ENCODE assay signal across 12 mouse cellular contexts in the genomic region with DNA sequence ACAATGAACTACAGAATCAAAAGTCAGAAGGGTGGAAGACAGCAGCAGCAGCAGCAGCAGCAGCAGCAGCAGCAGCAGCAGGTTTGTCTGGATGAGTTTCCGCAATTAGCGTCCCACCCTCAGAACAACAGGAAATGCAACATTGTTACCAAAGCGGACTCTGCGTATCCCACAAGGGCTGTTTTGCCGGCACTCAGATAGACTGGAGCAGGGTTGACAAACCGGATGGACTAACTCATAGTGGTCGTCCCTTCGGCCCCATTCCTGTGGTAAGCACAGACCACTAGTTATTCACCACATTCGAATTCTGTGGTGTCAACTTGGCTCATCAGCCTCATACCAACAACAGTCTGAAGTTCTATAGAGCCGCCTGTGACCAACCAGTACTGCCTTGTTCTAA. TPM values are rescaled to one million over a fixed set of nuclear protein-coding genes. Genes with fewer than 3 reads are reported as not detected.
DNase-seq lines count a peak whose midpoint lies in the region; ATAC-seq lines count a peak whose summit lies in the region.
"Had no signal": no experiment of that assay in that cellular context is flagged by ENCODE, and none has a peak within 500 bp of the region (broad histone marks: within the 10 kb centered on the region; RNA-seq: fewer than 3 reads in every experiment).

No protein-coding gene starts in this region.

- no peak overlapping the region for H3K27ac ChIP-seq in heart, embryonic 14.5 days (replicated peaks in 1 of 2; ENCODE audit: control insufficient read depth in 1 of 2, insufficient read depth in 1 of 2, low read depth in 2 of 2, low read length in 2 of 2)
- no peak overlapping the region for H3K27ac ChIP-seq in heart, embryonic 11.5 days (ENCODE audit: low read depth, low read length)
- H3K27ac ChIP-seq in liver, embryonic 16.5 days (ENCODE audit: low read length): peak overlapping the region; percentile 56; the same call in 1 of the 2 replicates
- H3K27ac ChIP-seq: hindbrain, embryonic 14.5 days; midbrain, embryonic 10.5 days had no signal

- intact Hi-C loops in left cerebral cortex, postnatal 25 days (cut with DNase I): no loop called here

- no peak overlapping the region for H3K9ac ChIP-seq in heart, embryonic 14.5 days (ENCODE audit: low read length)
- no peak overlapping the region for H3K9ac ChIP-seq in heart, embryonic 11.5 days (ENCODE audit: low read depth, low read length)
- H3K9ac ChIP-seq in liver, embryonic 16.5 days (ENCODE audit: low read depth, low read length): no peak overlapping the region
- H3K9ac ChIP-seq: hindbrain, embryonic 14.5 days had no signal

- ATAC-seq in heart, embryonic 14.5 days (ENCODE audit: insufficient number of reproducible peaks, insufficient read depth, low FRiP score, low read depth): no peak
- no peak for ATAC-seq in heart, embryonic 11.5 days (replicated peaks; ENCODE audit: insufficient number of reproducible peaks, low FRiP score, low TSS enrichment)
- ATAC-seq in liver, embryonic 16.5 days (ENCODE audit: low read depth): no peak

- H3K4me1 ChIP-seq in heart, embryonic 14.5 days (ENCODE audit: control insufficient read depth in 2 of 2, insufficient read depth in 2 of 2, low read length in 2 of 2): peaks cover 2 to 32% of the 10 kb centered on the region in 2 experiments
- H3K4me1 ChIP-seq in heart, embryonic 11.5 days (ENCODE audit: control insufficient read depth, insufficient read depth, low read length): peaks cover 13% of the 10 kb centered on the region
- H3K4me1 ChIP-seq in liver, embryonic 16.5 days (ENCODE audit: control insufficient read depth, low read depth, low read length): peaks cover 5% of the 10 kb centered on the region

- H3K4me3 ChIP-seq in heart, embryonic 14.5 days (ENCODE audit: control insufficient read depth in 1 of 2, insufficient read depth in 1 of 2, low read depth in 1 of 2, low read length in 2 of 2): no peak overlapping the region
- no peak overlapping the region for H3K4me3 ChIP-seq in heart, embryonic 11.5 days (ENCODE audit: low read depth, low read length)
- no peak overlapping the region for H3K4me3 ChIP-seq in liver, embryonic 16.5 days (ENCODE audit: low read depth, low read length)
- H3K4me3 ChIP-seq: midbrain, embryonic 10.5 days had no signal

- peak; percentile 9 for DNase-seq in thymus, postnatal 14 days
- DNase-seq in thymus, postnatal 4 days: no peak
- no peak for DNase-seq in cerebellum, postnatal 25 days
- no peak for DNase-seq in cerebellum, postnatal 36 days
- DNase-seq in left cerebral cortex, postnatal 25 days (ENCODE audit: low spot score in 2 of 2): no peak
- DNase-seq: adrenal gland, postnatal 14 days; right cerebral cortex, adult 18-20 months had no signal

- no peaks in the 10 kb centered on the region for H3K9me3 ChIP-seq in heart, embryonic 14.5 days (ENCODE audit: control insufficient read depth, low read length)
- H3K9me3 ChIP-seq in heart, embryonic 11.5 days (replicated peaks; ENCODE audit: control insufficient read depth, low read length): no peaks in the 10 kb centered on the region
- no peaks in the 10 kb centered on the region for H3K9me3 ChIP-seq in liver, embryonic 16.5 days (replicated peaks; ENCODE audit: control insufficient read depth, low read length)

- H3K27me3 ChIP-seq in heart, embryonic 14.5 days (ENCODE audit: control insufficient read depth, insufficient read depth, low read length): no peaks in the 10 kb centered on the region
- no peaks in the 10 kb centered on the region for H3K27me3 ChIP-seq in heart, embryonic 11.5 days (ENCODE audit: control insufficient read depth, insufficient read depth, low read length)
- no peaks in the 10 kb centered on the region for H3K27me3 ChIP-seq in liver, embryonic 16.5 days (ENCODE audit: control insufficient read depth, insufficient read depth, low read depth, low read length)

- H3K36me3 ChIP-seq in heart, embryonic 14.5 days (ENCODE audit: control insufficient read depth, insufficient read depth, low read length): 0 out of 2 replicates have a peak, but pooled peaks cover 3% of the 10 kb centered on the region
- no peaks in the 10 kb centered on the region for H3K36me3 ChIP-seq in heart, embryonic 11.5 days (ENCODE audit: control insufficient read depth, insufficient read depth, low read length)
- H3K36me3 ChIP-seq in liver, embryonic 16.5 days (ENCODE audit: control insufficient read depth, insufficient read depth): no peaks in the 10 kb centered on the region

- peak overlapping the region; percentile 11; the same call in 1 of the 2 replicates for H3K4me2 ChIP-seq in heart, embryonic 14.5 days (ENCODE audit: low read length)
- H3K4me2 ChIP-seq in heart, embryonic 11.5 days: no peak overlapping the region
- H3K4me2 ChIP-seq in liver, embryonic 16.5 days (ENCODE audit: low read depth, low read length): peak overlapping the region; percentile 2; the same call in 1 of the 2 replicates
- H3K4me2 ChIP-seq: hindbrain, embryonic 14.5 days had no signal

- WGBS in heart, embryonic 14.5 days: 80% methylated on average over 10 of the region's 10 CpGs
- WGBS in heart, embryonic 11.5 days (ENCODE audit: insufficient replicate concordance): 69% methylated on average over 10 of the region's 10 CpGs
- WGBS in liver, embryonic 16.5 days (ENCODE audit: insufficient replicate concordance): 20% methylated on average over 10 of the region's 10 CpGs

RNA-seq across cellular contexts. Expression of a gene that starts 26.9 kb away (rescaled TPM):
- polyA plus RNA-seq in heart, embryonic 14.5 days (2014; fragmentation: Nextera tagmentation; extraction: Ambion mirVana): 42.4 and 43.4 TPM in 2 replicates
- 31.7 and 39.5 TPM in 2 replicates for polyA plus RNA-seq in heart, embryonic 11.5 days (2014; fragmentation: Nextera tagmentation; extraction: Ambion mirVana)
- polyA plus RNA-seq in liver, embryonic 16.5 days (2015; fragmentation: Nextera tagmentation; extraction: Ambion mirVana): 9.8 and 10.9 TPM in 2 replicates
- total RNA-seq in left cerebral cortex, postnatal 25 days (2021): 10 to 100 TPM; 77.1 to 87.7 TPM

RNA-seq across cellular contexts. Expression of a gene that starts 27.7 kb away (rescaled TPM):
- 28.7 and 31.5 TPM in 2 replicates for polyA plus RNA-seq in heart, embryonic 14.5 days (2014; fragmentation: Nextera tagmentation; extraction: Ambion mirVana)
- 21.5 and 23.7 TPM in 2 replicates for polyA plus RNA-seq in heart, embryonic 11.5 days (2014; fragmentation: Nextera tagmentation; extraction: Ambion mirVana)
- polyA plus RNA-seq in liver, embryonic 16.5 days (2015; fragmentation: Nextera tagmentation; extraction: Ambion mirVana): 9.0 and 10.0 TPM in 2 replicates
- 10 to 100 TPM; 18.9 to 21.3 TPM for total RNA-seq in left cerebral cortex, postnatal 25 days (2021)
